Comparison of ENCODE assay signal across 9 mouse cellular contexts in genomic region chr7:112085062-112085461, GRCm38 (mm10).
A peak's percentile ranks its signal among the peaks of the same experiment; 100 is the strongest.
DNase-seq lines count a peak whose midpoint lies in the region; ATAC-seq and TF ChIP-seq lines count a peak whose summit lies in the region.
"Had no signal": no experiment of that assay in that cellular context is flagged by ENCODE, and none has a peak within 500 bp of the region (broad histone marks: within the 10 kb centered on the region; RNA-seq: fewer than 3 reads in every experiment).

No protein-coding gene starts in this region.

- TF ChIP-seq EP300 in liver, postnatal 0 days (IDR thresholded peaks at IDR 0.05; ENCODE audit: low read depth) = no peak

- H3K4me2 ChIP-seq in liver, postnatal 0 days (ENCODE audit: low read depth, low read length) = no peak overlapping the region
- H3K4me2 ChIP-seq: liver, embryonic 15.5 days had no signal

- WGBS in liver, postnatal 0 days (ENCODE audit: insufficient replicate concordance) = 54% methylated on average over 4 of the region's 4 CpGs

- ATAC-seq in CD4-positive, CD25-positive, alpha-beta regulatory T cell, adult 4 months = peak; percentile 85
- ATAC-seq in liver, postnatal 0 days = peak; percentile 31; the same call in 1 of the 2 replicates

- peaks cover 54% of the 10 kb centered on the region for H3K36me3 ChIP-seq in liver, postnatal 0 days (replicated peaks; ENCODE audit: insufficient read depth, low read length)

- no peaks in the 10 kb centered on the region for H3K27me3 ChIP-seq in liver, postnatal 0 days (ENCODE audit: insufficient read depth, low read length)
- H3K27me3 ChIP-seq: liver, embryonic 15.5 days had no signal

- no peaks in the 10 kb centered on the region for H3K9me3 ChIP-seq in liver, postnatal 0 days (ENCODE audit: low read length)
- H3K9me3 ChIP-seq: liver, embryonic 15.5 days had no signal

- peak; percentile 96 for TF ChIP-seq CTCF in liver, postnatal 0 days (IDR thresholded peaks at IDR 0.05; ENCODE audit: low read depth)

- H3K27ac ChIP-seq in liver, postnatal 0 days (ENCODE audit: low read depth) = no peak overlapping the region
- H3K27ac ChIP-seq: liver, embryonic 15.5 days had no signal

- peak; percentile 89 for DNase-seq in adrenal gland, adult 18-20 months (ENCODE audit: low spot score in 2 of 2)
- peak; percentile 90 for DNase-seq in embryo, embryonic 10 days (ENCODE audit: low spot score)
- DNase-seq in gastrocnemius, postnatal 25 days = peak; percentile 26
- DNase-seq in kidney, postnatal 25 days = peak; percentile 82 to 94
- DNase-seq in liver, postnatal 0 days = peak; percentile 88
- peak; percentile 91 for DNase-seq in retina, postnatal 1 day
- DNase-seq in urinary bladder, adult 18-20 months (ENCODE audit: low spot score in 2 of 2) = peak; percentile 71 to 85

- no peak overlapping the region for H3K9ac ChIP-seq in liver, postnatal 0 days (replicated peaks)
- H3K9ac ChIP-seq: liver, embryonic 15.5 days had no signal

- H3K4me3 ChIP-seq in liver, postnatal 0 days (ENCODE audit: low read depth, low read length) = no peak overlapping the region
- H3K4me3 ChIP-seq: liver, embryonic 15.5 days had no signal

- H3K4me1 ChIP-seq in liver, postnatal 0 days (ENCODE audit: insufficient read depth) = no peaks in the 10 kb centered on the region
- H3K4me1 ChIP-seq: liver, embryonic 15.5 days had no signal

Comparison
In these comparisons a context has a peak if more than half of its experiments do, and no peak if none do; other contexts are left out.
1. DNase-seq: peak in every context shown above with its lines; median percentile 91 in retina, postnatal 1 day; 90 in embryo, embryonic 10 days; 89 in adrenal gland, adult 18-20 months; 88 in kidney, postnatal 25 days; 88 in liver, postnatal 0 days; 78 in urinary bladder, adult 18-20 months; 26 in gastrocnemius, postnatal 25 days.